Mouse (Mus musculus) kidney, adult 2 months (tissue): Measurements from ENCODE around the gene Il9r.
A peak's percentile ranks its signal among the peaks of the same experiment; 100 is the strongest.

Source experiments
- CTCF ChIP-seq: fragments of 200-500 bp; conservative IDR thresholded peaks from 2 replicates; pipeline ENCODE4 v1.5.1; 2011; ENCODE audit warnings: low read depth, mild to moderate bottlenecking, control low read depth, low read length, moderate library complexity, mixed read lengths; ENCODE audit not compliant: insufficient read depth, insufficient read length
- POLR2A ChIP-seq: fragments of 200-500 bp; IDR thresholded peaks from one replicate; pipeline ENCODE4 v1.6.1; 2011; ENCODE audit warnings: low read depth, low read length, control low read depth

- TF ChIP-seq CTCF (peak; percentile 98), POLR2A (no peak)
Measured at GRCm38 (mm10) chr11:32238093-32238860, 38.2 kb upstream of the Il9r start.
